Mouse (Mus musculus) cortical plate, adult 2 months (tissue): ENCODE results near the gene Dhh.

Experiments used
- CTCF ChIP-seq: fragments of 200-500 bp; IDR thresholded peaks from 2 replicates; pipeline ENCODE4 v1.5.1; 2011; ENCODE audit warnings: mild to moderate bottlenecking, control low read depth, low read length; ENCODE audit not compliant: insufficient read depth; ENCODE audit errors: extremely low read depth
- POLR2A ChIP-seq: fragments of 200-500 bp; IDR thresholded peaks from 2 replicates; pipeline ENCODE4 v1.6.1; 2011; ENCODE audit warnings: mild to moderate bottlenecking, low read length, control low read depth; ENCODE audit not compliant: insufficient read depth; ENCODE audit errors: extremely low read depth

- TF ChIP-seq POLR2A (no peak), CTCF (no peak)
Measured at GRCm38 (mm10) chr15:98861701-98862410, 36.5 kb downstream of the Dhh start.
